ENCODE assay signal across 8 mouse cellular contexts in genomic region chr11:117969945-117970872, GRCm38 (mm10). TPM values are rescaled to one million over a fixed set of nuclear protein-coding genes. Genes with fewer than 3 reads are reported as not detected.
A peak's percentile ranks its signal among the peaks of the same experiment; 100 is the strongest.
DNase-seq lines count a peak whose midpoint lies in the region; ATAC-seq and TF ChIP-seq lines count a peak whose summit lies in the region.

Socs3 (minus strand) TSS chr11:117970047.

- TF ChIP-seq CTCF in embryonic fibroblast, embryonic 13.5 days (IDR thresholded peaks at IDR 0.05; ENCODE audit: borderline replicate concordance, insufficient read depth, low read length) = peak; percentile 68
- TF ChIP-seq CTCF in liver, adult 2 months (IDR thresholded peaks at IDR 0.05; ENCODE audit: low read depth, low read length) = peak; percentile 91

- H3K9me3 ChIP-seq in heart, embryonic 11.5 days (replicated peaks; ENCODE audit: control insufficient read depth, low read length) = no peaks in the 10 kb centered on the region
- H3K9me3 ChIP-seq in kidney, embryonic 16.5 days (ENCODE audit: low read length) = no peaks in the 10 kb centered on the region

- peaks cover 8% of the 10 kb centered on the region for H3K4me1 ChIP-seq in embryonic fibroblast, embryonic 13.5 days (ENCODE audit: control insufficient read depth, insufficient read depth, low read length)
- H3K4me1 ChIP-seq in heart, embryonic 11.5 days (ENCODE audit: control insufficient read depth, insufficient read depth, low read length) = peaks cover 46% of the 10 kb centered on the region
- peaks cover 59% of the 10 kb centered on the region for H3K4me1 ChIP-seq in kidney, embryonic 16.5 days (ENCODE audit: insufficient read depth, low read length)
- H3K4me1 ChIP-seq in liver, adult 2 months (ENCODE audit: control insufficient read depth, insufficient read depth, low read length) = peaks cover 29% of the 10 kb centered on the region

- ATAC-seq in heart, embryonic 11.5 days (replicated peaks; ENCODE audit: insufficient number of reproducible peaks, low FRiP score, low TSS enrichment) = peak; percentile 47; the same call in 1 of the 2 replicates
- ATAC-seq in kidney, embryonic 16.5 days (ENCODE audit: low FRiP score, low TSS enrichment) = peak; percentile 36; the same call in 1 of the 2 replicates

- no peak for TF ChIP-seq POLR2A in embryonic fibroblast, embryonic 13.5 days (IDR thresholded peaks at IDR 0.05; ENCODE audit: low read depth, low read length)
- TF ChIP-seq POLR2A in liver, adult 2 months (IDR thresholded peaks at IDR 0.05; ENCODE audit: extremely low read depth, insufficient read depth, low read length) = no peak
- peak; percentile 9 for TF ChIP-seq POLR2A in myocyte (IDR thresholded peaks at IDR 0.05; ENCODE audit: insufficient read length, low read depth)

- WGBS in heart, embryonic 11.5 days (ENCODE audit: insufficient replicate concordance) = 10% methylated on average over 21 of the region's 21 CpGs
- WGBS in kidney, embryonic 16.5 days = 11% methylated on average over 21 of the region's 21 CpGs
- WGBS in liver, adult 2 months = 7% methylated on average over 21 of the region's 21 CpGs

- peak within 1 kb of the TSS; percentile 74 for H3K9ac ChIP-seq in heart, embryonic 11.5 days (ENCODE audit: low read depth, low read length)
- H3K9ac ChIP-seq in kidney, embryonic 16.5 days (replicated peaks; ENCODE audit: low read length) = peak within 1 kb of the TSS; percentile 91
- H3K9ac ChIP-seq in liver, adult 2 months (ENCODE audit: low read depth, low read length) = peak within 1 kb of the TSS; percentile 96

- peak within 1 kb of the TSS; percentile 98 for H3K4me2 ChIP-seq in heart, embryonic 11.5 days
- H3K4me2 ChIP-seq in kidney, embryonic 16.5 days (replicated peaks; ENCODE audit: low read depth, low read length) = peak within 1 kb of the TSS; percentile 85
- H3K4me2 ChIP-seq in myocyte (ENCODE audit: low read depth) = peak within 1 kb of the TSS; percentile 98

- peaks cover 37% of the 10 kb centered on the region for H3K27me3 ChIP-seq in heart, embryonic 11.5 days (ENCODE audit: control insufficient read depth, insufficient read depth, low read length)
- peaks cover 7% of the 10 kb centered on the region; the same call in 1 of the 2 replicates for H3K27me3 ChIP-seq in kidney, embryonic 16.5 days (ENCODE audit: insufficient read depth, low read length)
- H3K27me3 ChIP-seq in liver, adult 2 months (ENCODE audit: control insufficient read depth, insufficient read depth, low read length) = no peaks in the 10 kb centered on the region
- no peaks in the 10 kb centered on the region for H3K27me3 ChIP-seq in myocyte (ENCODE audit: control insufficient read depth, insufficient read depth, insufficient read length)

- H3K79me2 ChIP-seq in liver, adult 2 months (ENCODE audit: control insufficient read depth, insufficient read depth, low read length) = peaks cover 21% of the 10 kb centered on the region
- peaks cover 32% of the 10 kb centered on the region for H3K79me2 ChIP-seq in myocyte (ENCODE audit: control insufficient read depth, insufficient read depth)

- peak within 1 kb of the TSS; percentile 71 for H3ac ChIP-seq in myocyte (ENCODE audit: control insufficient read depth, insufficient read length)

- peak within 1 kb of the TSS; percentile 79 for H3K4me3 ChIP-seq in embryonic fibroblast, embryonic 13.5 days (ENCODE audit: insufficient read depth, low read length)
- H3K4me3 ChIP-seq in heart, embryonic 11.5 days (ENCODE audit: low read depth, low read length) = peak within 1 kb of the TSS; percentile 73
- peak within 1 kb of the TSS; percentile 76 for H3K4me3 ChIP-seq in kidney, embryonic 16.5 days (ENCODE audit: low read length)
- peak within 1 kb of the TSS; percentile 95 for H3K4me3 ChIP-seq in liver, adult 2 months (ENCODE audit: insufficient read depth, low read depth, low read length)
- peak within 1 kb of the TSS; percentile 90 for H3K4me3 ChIP-seq in myocyte

- DNase-seq in A20 (ENCODE audit: low read depth, low spot score) = peak; percentile 84
- DNase-seq in adrenal gland, postnatal 4 days (ENCODE audit: low spot score in 2 of 2) = peak; percentile 83 to 88
- peak; percentile 76 for DNase-seq in liver, adult 2 months (ENCODE audit: extremely low read depth, low read depth, low spot score)
- DNase-seq in spleen, postnatal 4 days (ENCODE audit: low spot score in 2 of 2) = peak; percentile 89 to 98

- H3K36me3 ChIP-seq in heart, embryonic 11.5 days (ENCODE audit: control insufficient read depth, insufficient read depth, low read length) = no peaks in the 10 kb centered on the region
- H3K36me3 ChIP-seq in kidney, embryonic 16.5 days (ENCODE audit: insufficient read depth, low read length) = peaks cover 5% of the 10 kb centered on the region; the same call in 1 of the 2 replicates
- no peaks in the 10 kb centered on the region; the same call in 1 of the 2 replicates for H3K36me3 ChIP-seq in liver, adult 2 months (ENCODE audit: control insufficient read depth, insufficient read depth, low read length)
- peaks cover 7% of the 10 kb centered on the region for H3K36me3 ChIP-seq in myocyte (ENCODE audit: control insufficient read depth, insufficient read depth)

- H3K27ac ChIP-seq in embryonic fibroblast, embryonic 13.5 days (ENCODE audit: insufficient read depth, low read length) = peak within 1 kb of the TSS; percentile 91
- H3K27ac ChIP-seq in heart, embryonic 11.5 days (ENCODE audit: low read depth, low read length) = peak within 1 kb of the TSS; percentile 93
- H3K27ac ChIP-seq in kidney, embryonic 16.5 days (ENCODE audit: low read length) = peak within 1 kb of the TSS; percentile 96
- H3K27ac ChIP-seq in liver, adult 2 months (replicated peaks; ENCODE audit: insufficient read depth, low read depth, low read length) = peak within 1 kb of the TSS; percentile 89

TF ChIP-seq in myocyte, 11 proteins besides CTCF, POLR2A, EP300 and RAD21:
- TF ChIP-seq REST (IDR thresholded peaks at IDR 0.05; ENCODE audit: insufficient read depth, insufficient read length) (no peak), SRF (IDR thresholded peaks at IDR 0.05; ENCODE audit: control insufficient read depth, insufficient read length, low read depth) (no peak), CEBPB (IDR thresholded peaks at IDR 0.05; ENCODE audit: insufficient read depth, poor library complexity, severe bottlenecking) (no peak), USF1 (IDR thresholded peaks at IDR 0.05; ENCODE audit: low read depth) (no peak), TCF12 (IDR thresholded peaks at IDR 0.05; ENCODE audit: insufficient read depth, poor library complexity, severe bottlenecking) (no peak), TCF3 (IDR thresholded peaks at IDR 0.05; ENCODE audit: insufficient read length, low read depth) (no peak), MYOG (IDR thresholded peaks at IDR 0.05; ENCODE audit: control insufficient read depth in 1 of 3, insufficient read depth in 1 of 3, insufficient read length in 2 of 3, low read depth in 2 of 3) (no peak), POLR2AphosphoS2 (IDR thresholded peaks at IDR 0.05; ENCODE audit: insufficient read length, low read depth) (no peak), MYOD1 (IDR thresholded peaks at IDR 0.05; ENCODE audit: control insufficient read depth in 1 of 3, insufficient read length in 2 of 3, low read depth in 2 of 3) (no peak)

RNA-seq across cellular contexts. Expression of gene Socs3, which starts in this region (rescaled TPM):
- total RNA-seq in adrenal gland, postnatal 4 days (2021) = 10 to 100 TPM; 11.8 to 12.7 TPM
- 15.2 and 31.9 TPM in 2 replicates for polyA plus RNA-seq in embryonic fibroblast, embryonic 13.5 days (2011; ENCODE audit: insufficient read length, low read depth, missing spikeins)
- 3.6 and 4.5 TPM in 2 replicates for polyA plus RNA-seq in heart, embryonic 11.5 days (2014; fragmentation: Nextera tagmentation; extraction: Ambion mirVana)
- 14.6 and 15.9 TPM in 2 replicates for polyA plus RNA-seq in kidney, embryonic 16.5 days (2015; fragmentation: Nextera tagmentation; extraction: Ambion mirVana)
- 2.0 and 2.4 TPM in 2 replicates for total RNA-seq in liver, adult 2 months (2014; rRNA removed)
- 4.0 and 7.5 TPM in 2 replicates for polyA plus RNA-seq in liver, adult 2 months (2012; rRNA removed)
- 27.3 TPM for polyA plus RNA-seq in myocyte (2012; fragmentation: generic; extraction: Trizol)

Comparison
In these comparisons a context has a peak if more than half of its experiments do, and no peak if none do; other contexts are left out.
1. Peak in every context shown above with its lines: DNase-seq, ATAC-seq, H3K4me3 ChIP-seq and H3K27ac ChIP-seq.